Mouse (Mus musculus) CD4-positive helper T cell, adult 2 months (primary cell): ENCODE measurements around the gene Pias4.

ENCODE experiments used
- DNase-seq: peaks from one replicate; pipeline ENCODE4 v3.0.0-alpha.2; 2012; ENCODE audit warnings: low read depth, missing footprints, low spot score

Pias4 gene

GRCm38 (mm10) chr10:81167200-81168086, at the start of gene Pias4:
Gene Pias4, minus strand, starts transcription at chr10:81167923.
- DNase-seq: peak; percentile 100

GRCm38 (mm10) chr10:81217267-81217666, 49.5 kb upstream of the Pias4 start:
- DNase-seq: peak; percentile 59

- no peak for DNase-seq
These were observed 49.1 kb upstream of the Pias4 start for GRCm38 (mm10) chr10:81216810-81217209.

- DNase-seq: no peak
These were observed 48.5 kb upstream of the Pias4 start for GRCm38 (mm10) chr10:81216260-81216659.

- DNase-seq: no peak
These were observed 42.4 kb upstream of the Pias4 start for GRCm38 (mm10) chr10:81210154-81210553.

- DNase-seq: no peak
These were observed 36.4 kb upstream of the Pias4 start for GRCm38 (mm10) chr10:81204137-81204536.

GRCm38 (mm10) chr10:81202978-81203720, 35.4 kb upstream of the Pias4 start:
- no peak for DNase-seq

GRCm38 (mm10) chr10:81201807-81202758, 34.4 kb upstream of the Pias4 start, which contains the start of gene Nmrk2:
Gene Nmrk2, minus strand, starts transcription at chr10:81202051.
- DNase-seq: no peak

- DNase-seq: no peak
These were observed 33.0 kb upstream of the Pias4 start for GRCm38 (mm10) chr10:81200605-81201287.

- DNase-seq: no peak
These were observed 32.4 kb upstream of the Pias4 start for GRCm38 (mm10) chr10:81200141-81200540.

- no peak for DNase-seq
These were observed 31.3 kb upstream of the Pias4 start for GRCm38 (mm10) chr10:81198990-81199389.

- peak; percentile 71 for DNase-seq
These were observed 30.5 kb upstream of the Pias4 start for GRCm38 (mm10) chr10:81198230-81198629.

- no peak for DNase-seq
These were observed 29.6 kb upstream of the Pias4 start for GRCm38 (mm10) chr10:81197305-81197704.

GRCm38 (mm10) chr10:81196470-81197065, 28.8 kb upstream of the Pias4 start:
- no peak for DNase-seq

GRCm38 (mm10) chr10:81195300-81195699, 27.6 kb upstream of the Pias4 start:
- DNase-seq: no peak

GRCm38 (mm10) chr10:81193991-81194774, 26.5 kb upstream of the Pias4 start:
- peak; percentile 79 for DNase-seq

GRCm38 (mm10) chr10:81192968-81193501, 25.3 kb upstream of the Pias4 start:
- DNase-seq: no peak

GRCm38 (mm10) chr10:81192270-81192967, 24.7 kb upstream of the Pias4 start:
- DNase-seq: peak; percentile 95
